Mouse (Mus musculus): ENCODE measurements around the gene Trpm5. TPM values are rescaled to one million over a fixed set of nuclear protein-coding genes. Genes with fewer than 3 reads are reported as not detected.
A peak's percentile ranks its signal among the peaks of the same experiment; 100 is the strongest.

Gene Trpm5
- total RNA-seq, 1 experiment from 2014 or later, result not detected

GRCm38 (mm10) chr7:143108200-143108599 is 13.8 kb upstream of the Trpm5 start:
- ATAC-seq (replicated peaks; ENCODE audit: insufficient number of reproducible peaks, low FRiP score, low TSS enrichment, poor library complexity, severe bottlenecking), result no peak

- no peak for ATAC-seq (replicated peaks; ENCODE audit: insufficient number of reproducible peaks, low FRiP score, low TSS enrichment, poor library complexity, severe bottlenecking)
Observed at GRCm38 (mm10) chr7:143106672-143107465, 12.4 kb upstream of the Trpm5 start.

GRCm38 (mm10) chr7:143106062-143106461 is 11.6 kb upstream of the Trpm5 start, which contains the start of gene Kcnq1:
Kcnq1 (plus strand) TSS chr7:143106362.
- ATAC-seq (replicated peaks; ENCODE audit: insufficient number of reproducible peaks, low FRiP score, low TSS enrichment, poor library complexity, severe bottlenecking), result no peak

GRCm38 (mm10) chr7:143105258-143105897 is 10.9 kb upstream of the Trpm5 start:
- ATAC-seq (replicated peaks; ENCODE audit: insufficient number of reproducible peaks, low FRiP score, low TSS enrichment, poor library complexity, severe bottlenecking), result no peak

GRCm38 (mm10) chr7:143100759-143101158 is 6.3 kb upstream of the Trpm5 start:
- no peak for ATAC-seq (replicated peaks; ENCODE audit: insufficient number of reproducible peaks, low FRiP score, low TSS enrichment, poor library complexity, severe bottlenecking)

- no peak for ATAC-seq (replicated peaks; ENCODE audit: insufficient number of reproducible peaks, low FRiP score, low TSS enrichment, poor library complexity, severe bottlenecking)
Observed at GRCm38 (mm10) chr7:143095554-143095907, 1.1 kb upstream of the Trpm5 start.

GRCm38 (mm10) chr7:143093847-143094246 is 595 bp downstream of the Trpm5 start:
- no peak for ATAC-seq (replicated peaks; ENCODE audit: insufficient number of reproducible peaks, low FRiP score, low TSS enrichment, poor library complexity, severe bottlenecking)

GRCm38 (mm10) chr7:143087070-143087579 is 7.3 kb downstream of the Trpm5 start:
- no peak for ATAC-seq (replicated peaks; ENCODE audit: insufficient number of reproducible peaks, low FRiP score, low TSS enrichment, poor library complexity, severe bottlenecking)

- peak; percentile 48 for ATAC-seq (replicated peaks; ENCODE audit: insufficient number of reproducible peaks, low FRiP score, low TSS enrichment, poor library complexity, severe bottlenecking)
Observed at GRCm38 (mm10) chr7:143086366-143086765, 8.1 kb downstream of the Trpm5 start.

- no peak for ATAC-seq (replicated peaks; ENCODE audit: insufficient number of reproducible peaks, low FRiP score, low TSS enrichment, poor library complexity, severe bottlenecking)
Observed at GRCm38 (mm10) chr7:143083708-143084107, 10.7 kb downstream of the Trpm5 start.

GRCm38 (mm10) chr7:143082024-143082423 is 12.4 kb downstream of the Trpm5 start:
- ATAC-seq (replicated peaks; ENCODE audit: insufficient number of reproducible peaks, low FRiP score, low TSS enrichment, poor library complexity, severe bottlenecking), result no peak

GRCm38 (mm10) chr7:143077351-143077750 is 17.1 kb downstream of the Trpm5 start:
- no peak for ATAC-seq (replicated peaks; ENCODE audit: insufficient number of reproducible peaks, low FRiP score, low TSS enrichment, poor library complexity, severe bottlenecking)

- ATAC-seq (replicated peaks; ENCODE audit: insufficient number of reproducible peaks, low FRiP score, low TSS enrichment, poor library complexity, severe bottlenecking), result no peak
Observed at GRCm38 (mm10) chr7:143075394-143075793, 19.0 kb downstream of the Trpm5 start.

- ATAC-seq (replicated peaks; ENCODE audit: insufficient number of reproducible peaks, low FRiP score, low TSS enrichment, poor library complexity, severe bottlenecking), result no peak
Observed at GRCm38 (mm10) chr7:143073086-143073485, 21.4 kb downstream of the Trpm5 start.

- no peak for ATAC-seq (replicated peaks; ENCODE audit: insufficient number of reproducible peaks, low FRiP score, low TSS enrichment, poor library complexity, severe bottlenecking)
Observed at GRCm38 (mm10) chr7:143072605-143073004, 21.8 kb downstream of the Trpm5 start.

- ATAC-seq (replicated peaks; ENCODE audit: insufficient number of reproducible peaks, low FRiP score, low TSS enrichment, poor library complexity, severe bottlenecking), result no peak
Observed at GRCm38 (mm10) chr7:143070506-143071070, 23.9 kb downstream of the Trpm5 start.

- ATAC-seq (replicated peaks; ENCODE audit: insufficient number of reproducible peaks, low FRiP score, low TSS enrichment, poor library complexity, severe bottlenecking), result no peak
Observed at GRCm38 (mm10) chr7:143069751-143070400, 24.6 kb downstream of the Trpm5 start.

- ATAC-seq (replicated peaks; ENCODE audit: insufficient number of reproducible peaks, low FRiP score, low TSS enrichment, poor library complexity, severe bottlenecking), result peak; percentile 87
Observed at GRCm38 (mm10) chr7:143068882-143069591, 25.4 kb downstream of the Trpm5 start, which contains the start of gene Tssc4. Tssc4 (plus strand) TSS chr7:143069249.

All from monocyte, adult 5-6 weeks (primary cell).